Mouse (Mus musculus): ENCODE results near the gene Barx2.
"Not testable (repeated sequence)": the region's sequence is repeated elsewhere in the genome, so short reads cannot be mapped to it uniquely, and the experiment has no call there.

The Barx2 gene

GRCm38 (mm10) chr9:31912921-31913738 lies at the start of gene Barx2:
Gene Barx2 (minus strand): TSS chr9:31913462.
- peak; percentile 78 for DNase-seq

- no peak for DNase-seq
Measured at GRCm38 (mm10) chr9:31962265-31962664, 49.0 kb upstream of the Barx2 start.

- DNase-seq, result no peak
Measured at GRCm38 (mm10) chr9:31960488-31960887, 47.2 kb upstream of the Barx2 start.

GRCm38 (mm10) chr9:31958120-31958519 lies 44.9 kb upstream of the Barx2 start:
- DNase-seq, result no peak

- DNase-seq, result no peak
Measured at GRCm38 (mm10) chr9:31950506-31950905, 37.2 kb upstream of the Barx2 start.

GRCm38 (mm10) chr9:31949031-31949430 lies 35.8 kb upstream of the Barx2 start:
- DNase-seq, result no peak

GRCm38 (mm10) chr9:31947051-31947450 lies 33.8 kb upstream of the Barx2 start:
- no peak for DNase-seq

GRCm38 (mm10) chr9:31942334-31942733 lies 29.1 kb upstream of the Barx2 start:
- DNase-seq, result no peak

GRCm38 (mm10) chr9:31936486-31936885 lies 23.2 kb upstream of the Barx2 start:
- DNase-seq, result not testable (repeated sequence)

- DNase-seq, result no peak
Measured at GRCm38 (mm10) chr9:31931691-31932090, 18.4 kb upstream of the Barx2 start.

GRCm38 (mm10) chr9:31931255-31931654 lies 18.0 kb upstream of the Barx2 start:
- DNase-seq, result no peak

- no peak for DNase-seq
Measured at GRCm38 (mm10) chr9:31926766-31927165, 13.5 kb upstream of the Barx2 start.

- peak; percentile 91 for DNase-seq
Measured at GRCm38 (mm10) chr9:31925830-31926624, 12.8 kb upstream of the Barx2 start.

GRCm38 (mm10) chr9:31923529-31923928 lies 10.3 kb upstream of the Barx2 start:
- no peak for DNase-seq

- no peak for DNase-seq
Measured at GRCm38 (mm10) chr9:31919802-31920201, 6.5 kb upstream of the Barx2 start.

- no peak for DNase-seq
Measured at GRCm38 (mm10) chr9:31916421-31916820, 3.2 kb upstream of the Barx2 start.

GRCm38 (mm10) chr9:31914871-31915270 lies 1.6 kb upstream of the Barx2 start:
- DNase-seq, result peak; percentile 38

GRCm38 (mm10) chr9:31913739-31914591 lies 703 bp upstream of the Barx2 start:
- DNase-seq, result peak; percentile 14

GRCm38 (mm10) chr9:31912553-31912920 lies 725 bp downstream of the Barx2 start:
- DNase-seq, result no peak

- DNase-seq, result no peak
Measured at GRCm38 (mm10) chr9:31910221-31910620, 3.0 kb downstream of the Barx2 start.

- no peak for DNase-seq
Measured at GRCm38 (mm10) chr9:31901781-31902180, 11.5 kb downstream of the Barx2 start.

- DNase-seq, result no peak
Measured at GRCm38 (mm10) chr9:31894775-31895320, 18.4 kb downstream of the Barx2 start.

GRCm38 (mm10) chr9:31888333-31888732 lies 24.9 kb downstream of the Barx2 start:
- DNase-seq, result no peak

Data from thymus, postnatal 4 days (tissue).